Mouse (Mus musculus) midbrain, embryonic 14.5 days (tissue): ENCODE results near the gene Eif2ak4. TPM values are rescaled to one million over a fixed set of nuclear protein-coding genes. Genes with fewer than 3 reads are reported as not detected.
A peak's percentile ranks its signal among the peaks of the same experiment; 100 is the strongest.

Source experiments
- ATAC-seq: fragments of 200-750 bp; cut with Nextera tagmentation; 2 replicates; pipeline ENCODE4 v1.8.0; 2017; ENCODE audit warnings: moderate number of reproducible peaks, moderate library complexity; ENCODE audit not compliant: low FRiP score, low TSS enrichment
- DNase-seq: peaks from one replicate; pipeline ENCODE4 v3.0.0-alpha.2; 2015
- H3K27ac ChIP-seq: fragments of 300-500 bp; sonication (generic); replicated peaks from 2 replicates; pipeline ENCODE4 v1.5.1; 2014; ENCODE audit warnings: mild to moderate bottlenecking, low read depth, low read length, moderate library complexity
- H3K27me3 ChIP-seq: fragments of 300-500 bp; sonication (generic); 2 replicates; pipeline ENCODE4 v1.6.1; 2014; ENCODE audit warnings: low read length, control low read depth, mixed read lengths; ENCODE audit not compliant: control insufficient read depth, insufficient read depth
- H3K36me3 ChIP-seq: fragments of 300-500 bp; sonication (generic); 2 replicates; pipeline ENCODE4 v1.6.1; 2014; ENCODE audit warnings: low read length, control low read depth; ENCODE audit not compliant: control insufficient read depth, insufficient read depth
- H3K4me1 ChIP-seq: fragments of 300-500 bp; sonication (generic); 2 replicates; pipeline ENCODE4 v1.6.1; 2014; ENCODE audit warnings: mild to moderate bottlenecking, antibody characterized with exemption, low read length, control low read depth; ENCODE audit not compliant: control insufficient read depth, insufficient read depth
- H3K4me2 ChIP-seq: fragments of 300-500 bp; sonication (generic); 2 replicates; pipeline ENCODE4 v1.6.1; 2014; ENCODE audit warnings: mild to moderate bottlenecking, low read length, moderate library complexity
- H3K4me3 ChIP-seq: fragments of 300-500 bp; sonication (generic); replicated peaks from 2 replicates; pipeline ENCODE4 v1.5.1; 2014; ENCODE audit warnings: low read depth, low read length
- H3K9ac ChIP-seq: fragments of 300-500 bp; sonication (generic); replicated peaks from 2 replicates; pipeline ENCODE4 v1.6.1; 2014; ENCODE audit warnings: mild to moderate bottlenecking, low read length, moderate library complexity
- H3K9me3 ChIP-seq: fragments of 300-500 bp; sonication (generic); 2 replicates; pipeline ENCODE4 v1.6.1; 2016; ENCODE audit warnings: low read length, control low read depth, mixed read lengths; ENCODE audit not compliant: control insufficient read depth
- WGBS: fragments of 180-500 bp; shearing (Covaris S2); extraction: QIAGEN DNeasy Blood & Tissue Kit; methylation state at CpG from one replicate; pipeline ENCODE4 v1.1.7; 2014; 5-methylcytosine and 5-hydroxymethylcytosine counted together
- polyA plus RNA-seq: library from polyadenylated mRNA; unstranded; fragments of >200 nt; fragmentation: Nextera tagmentation; extraction: Ambion mirVana; gene quantifications from 2 replicates; pipeline ENCODE4 v1.2.1, GENCODE M21; 2014

Gene Eif2ak4
- polyA plus RNA-seq, 1 experiment from 2014 or later, result 10.2 TPM

- no peak for ATAC-seq
- H3K27ac ChIP-seq, result no peak overlapping the region
- H3K4me2 ChIP-seq, result no peak overlapping the region
- H3K27me3 ChIP-seq, result no peaks in the 10 kb centered on the region
- no peak overlapping the region for H3K9ac ChIP-seq
- DNase-seq, result no peak
- no peaks in the 10 kb centered on the region for H3K4me1 ChIP-seq
- 83% methylated on average over 5 of the region's 5 CpGs for WGBS
- H3K36me3 ChIP-seq, result no peaks in the 10 kb centered on the region
- H3K4me3 ChIP-seq, result no peak overlapping the region
- H3K9me3 ChIP-seq, result no peaks in the 10 kb centered on the region
Observed at GRCm38 (mm10) chr2:118497890-118498289, 109.5 kb downstream of the Eif2ak4 start.

GRCm38 (mm10) chr2:118498476-118498875 is 110.1 kb downstream of the Eif2ak4 start:
- H3K4me2 ChIP-seq, result no peak overlapping the region
- ATAC-seq (no peak), DNase-seq (no peak)
- no peak overlapping the region for H3K4me3 ChIP-seq
- no peak overlapping the region for H3K9ac ChIP-seq
- H3K9me3 ChIP-seq, result no peaks in the 10 kb centered on the region
- no peaks in the 10 kb centered on the region for H3K4me1 ChIP-seq
- 76% methylated on average over 6 of the region's 6 CpGs for WGBS
- H3K36me3 ChIP-seq, result no peaks in the 10 kb centered on the region
- H3K27me3 ChIP-seq, result no peaks in the 10 kb centered on the region
- H3K27ac ChIP-seq, result no peak overlapping the region

- Histone ChIP-seq H3K27me3 (no peaks in the 10 kb centered on the region), H3K4me1 (no peaks in the 10 kb centered on the region), H3K4me3 (no peak overlapping the region), H3K36me3 (no peaks in the 10 kb centered on the region), H3K27ac (no peak overlapping the region), H3K4me2 (no peak overlapping the region), H3K9me3 (no peaks in the 10 kb centered on the region), H3K9ac (no peak overlapping the region)
- peak; percentile 32 for DNase-seq
- ATAC-seq, result no peak
- 39% methylated on average over 20 of the region's 20 CpGs for WGBS
Observed at GRCm38 (mm10) chr2:118499135-118499961, 110.9 kb downstream of the Eif2ak4 start.

- H3K27me3 ChIP-seq, result no peaks in the 10 kb centered on the region
- WGBS, result 88% methylated on average over 2 of the region's 2 CpGs
- DNase-seq, result no peak
- H3K36me3 ChIP-seq, result no peaks in the 10 kb centered on the region
- no peak overlapping the region for H3K4me2 ChIP-seq
- no peak overlapping the region for H3K9ac ChIP-seq
- ATAC-seq, result no peak
- H3K9me3 ChIP-seq, result no peaks in the 10 kb centered on the region
- H3K4me3 ChIP-seq, result no peak overlapping the region
- H3K4me1 ChIP-seq, result no peaks in the 10 kb centered on the region
- no peak overlapping the region for H3K27ac ChIP-seq
Observed at GRCm38 (mm10) chr2:118500191-118500590, 111.8 kb downstream of the Eif2ak4 start.

GRCm38 (mm10) chr2:118507126-118507525 is 118.7 kb downstream of the Eif2ak4 start:
- 93% methylated on average over 7 of the region's 7 CpGs for WGBS

GRCm38 (mm10) chr2:118509688-118510446 is 121.4 kb downstream of the Eif2ak4 start:
- 42% methylated on average over 8 of the region's 8 CpGs for WGBS
- ATAC-seq (no peak), DNase-seq (no peak)
- H3K36me3 ChIP-seq, result no peaks in the 10 kb centered on the region
- no peaks in the 10 kb centered on the region for H3K9me3 ChIP-seq
- H3K27ac ChIP-seq, result peak overlapping the region; percentile 37
- peaks cover 8% of the 10 kb centered on the region; the same call in 1 of the 2 replicates for H3K4me1 ChIP-seq
- no peak overlapping the region for H3K4me3 ChIP-seq
- 0 out of 2 replicates have a peak overlapping the region, but pooled peaks have one; percentile 9 for H3K4me2 ChIP-seq
- no peak overlapping the region for H3K9ac ChIP-seq
- H3K27me3 ChIP-seq, result no peaks in the 10 kb centered on the region

More at GRCm38 (mm10) chr2:118507126-118507525, 118.7 kb downstream of the Eif2ak4 start:
- no peaks in the 10 kb centered on the region for H3K36me3 ChIP-seq
- ATAC-seq, result no peak
- no peak overlapping the region for H3K27ac ChIP-seq
- no peaks in the 10 kb centered on the region for H3K9me3 ChIP-seq
- H3K9ac ChIP-seq, result no peak overlapping the region
- no peaks in the 10 kb centered on the region for H3K27me3 ChIP-seq
- no peak overlapping the region for H3K4me2 ChIP-seq
- H3K4me1 ChIP-seq, result peaks cover 8% of the 10 kb centered on the region; the same call in 1 of the 2 replicates
- no peak overlapping the region for H3K4me3 ChIP-seq
- DNase-seq, result no peak

- 0 out of 2 replicates have a peak overlapping the region, but pooled peaks have one; percentile 9 for H3K4me2 ChIP-seq
Observed at GRCm38 (mm10) chr2:118510447-118511310, 122.3 kb downstream of the Eif2ak4 start.

GRCm38 (mm10) chr2:118511779-118512417 is 123.5 kb downstream of the Eif2ak4 start:
- no peak overlapping the region for H3K27ac ChIP-seq
- H3K36me3 ChIP-seq, result no peaks in the 10 kb centered on the region
- H3K4me1 ChIP-seq, result peaks cover 8% of the 10 kb centered on the region; the same call in 1 of the 2 replicates
- H3K4me2 ChIP-seq, result no peak overlapping the region
- WGBS, result 67% methylated on average over 11 of the region's 11 CpGs
- no peaks in the 10 kb centered on the region for H3K27me3 ChIP-seq
- no peak overlapping the region for H3K9ac ChIP-seq
- no peak for DNase-seq
- H3K4me3 ChIP-seq, result no peak overlapping the region
- H3K9me3 ChIP-seq, result no peaks in the 10 kb centered on the region
- ATAC-seq, result no peak

More at GRCm38 (mm10) chr2:118510447-118511310, 122.3 kb downstream of the Eif2ak4 start:
- peak overlapping the region; percentile 37 for H3K27ac ChIP-seq
- WGBS, result 27% methylated on average over 29 of the region's 29 CpGs
- no peaks in the 10 kb centered on the region for H3K36me3 ChIP-seq
- H3K9me3 ChIP-seq, result no peaks in the 10 kb centered on the region
- H3K9ac ChIP-seq, result no peak overlapping the region
- no peak overlapping the region for H3K4me3 ChIP-seq
- peaks cover 8% of the 10 kb centered on the region; the same call in 1 of the 2 replicates for H3K4me1 ChIP-seq
- ATAC-seq (peak; percentile 89), DNase-seq (peak; percentile 91)
- H3K27me3 ChIP-seq, result no peaks in the 10 kb centered on the region
